Mouse (Mus musculus) lung, adult 2 months (tissue): ENCODE results near the gene Cox8a. TPM values are rescaled to one million over a fixed set of nuclear protein-coding genes. Genes with fewer than 3 reads are reported as not detected.

ENCODE experiments used
- DNase-seq: peaks from one replicate; pipeline ENCODE4 v3.0.0; 2022
- H3K4me1 ChIP-seq: fragments of 200-500 bp; 2 replicates; pipeline ENCODE4 v1.6.1; 2011; ENCODE audit warnings: low read length; ENCODE audit not compliant: control insufficient read depth, insufficient read depth
- H3K4me3 ChIP-seq: fragments of 200-500 bp; replicated peaks from 2 replicates; pipeline ENCODE3; 2011; ENCODE audit warnings: low read depth, mild to moderate bottlenecking, control low read depth, low read length; ENCODE audit errors: extremely low read depth
- CTCF ChIP-seq: fragments of 200-500 bp; IDR thresholded peaks from 2 replicates; pipeline ENCODE4 v1.5.1; 2011; ENCODE audit warnings: mild to moderate bottlenecking, low read length, control low read depth; ENCODE audit not compliant: insufficient read depth
- POLR2A ChIP-seq: fragments of 200-500 bp; IDR thresholded peaks from 2 replicates; pipeline ENCODE4 v1.6.1; 2011; ENCODE audit warnings: low read depth, mild to moderate bottlenecking, control low read depth, low read length, borderline replicate concordance; ENCODE audit errors: extremely low read depth
- WGBS: fragments of 180-500 bp; shearing (Covaris S2); methylation state at CpG from one replicate; pipeline ENCODE4 v1.1.7; 2018; 5-methylcytosine and 5-hydroxymethylcytosine counted together
- polyA plus RNA-seq: library from polyadenylated mRNA; depleted of rRNA; stranded (reverse); fragments of >200 nt; gene quantifications from 2 replicates; pipeline ENCODE4 v1.2.3, GENCODE M21; 2012

The Cox8a gene
- polyA plus RNA-seq, 1 experiment: 984 TPM

DNA sequence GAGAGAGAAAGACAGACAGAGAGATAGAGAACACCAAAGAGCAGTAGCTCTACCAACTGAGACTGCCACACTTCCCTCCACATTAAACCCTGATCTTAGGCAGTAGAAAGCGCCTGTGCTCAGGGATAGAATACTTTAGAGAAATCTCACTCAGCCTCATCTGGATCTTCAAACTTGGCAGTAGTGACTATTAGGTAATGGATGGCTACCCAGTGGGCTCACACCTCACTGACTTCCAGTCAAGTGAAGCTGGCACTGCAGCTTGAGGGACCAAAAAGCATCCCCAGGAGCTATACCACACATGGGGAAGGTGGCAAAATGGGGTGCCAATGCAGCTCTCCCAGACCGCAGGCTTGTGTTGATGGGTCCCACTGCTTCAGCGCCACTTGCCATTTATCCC is 6.8 kb upstream of the Cox8a start:
- 92% methylated on average over 3 of the region's 3 CpGs for WGBS
- TF ChIP-seq CTCF (no peak), POLR2A (no peak)
- Histone ChIP-seq H3K4me3 (no peak overlapping the region), H3K4me1 (no peaks in the 10 kb centered on the region)
- DNase-seq: no peak

GRCm38 (mm10) chr19:7223488-7223887 is 6.1 kb upstream of the Cox8a start:
- TF ChIP-seq POLR2A: no peak
- TF ChIP-seq CTCF: no peak
- H3K4me1 ChIP-seq: no peaks in the 10 kb centered on the region
- no peak for DNase-seq
- H3K4me3 ChIP-seq: no peak overlapping the region

DNA sequence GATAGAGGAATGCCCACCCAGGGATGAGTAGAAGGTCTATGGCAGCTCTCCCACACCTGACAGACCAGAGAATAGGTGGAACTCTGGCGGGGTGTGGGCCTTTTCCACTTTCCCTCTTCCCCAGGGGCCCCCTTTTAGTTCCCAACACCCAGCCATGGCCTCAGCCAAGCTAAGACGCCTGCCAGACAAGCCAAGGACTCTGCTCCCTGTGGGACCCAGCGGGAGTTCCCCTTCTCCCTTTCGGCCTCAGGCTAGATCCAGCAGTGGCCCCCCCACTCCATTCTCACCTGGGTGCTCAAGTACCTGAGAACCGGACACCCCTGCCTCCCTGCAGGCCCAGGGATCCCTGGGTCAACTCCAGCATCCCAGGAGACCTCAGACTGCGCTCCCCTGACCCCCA is 4.8 kb upstream of the Cox8a start:
- WGBS: 87% methylated on average over 6 of the region's 6 CpGs
- no peak for TF ChIP-seq POLR2A
- TF ChIP-seq CTCF: no peak
- no peak overlapping the region for H3K4me3 ChIP-seq

DNA sequence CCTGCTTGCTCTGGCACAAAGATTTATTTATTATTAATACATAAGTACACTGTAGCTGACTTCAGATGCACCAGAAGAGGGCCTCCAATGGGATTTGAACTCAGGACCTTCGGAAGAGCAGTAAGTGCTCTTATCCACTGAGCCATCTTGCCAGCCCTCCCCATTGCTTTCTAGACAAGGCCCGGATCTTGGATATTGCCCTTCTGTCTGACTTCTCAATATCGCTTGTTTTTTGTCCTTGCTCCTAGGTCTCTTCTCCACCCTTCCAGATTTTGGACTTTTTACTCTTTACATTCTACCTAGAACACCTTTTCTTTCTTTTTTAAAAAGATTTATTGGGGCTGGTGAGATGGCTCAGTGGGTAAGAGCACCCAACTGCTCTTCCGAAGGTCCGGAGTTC is 1.3 kb upstream of the Cox8a start:
- TF ChIP-seq CTCF (no peak), POLR2A (no peak)
- WGBS: 94% methylated on average over 5 of the region's 5 CpGs
- Histone ChIP-seq H3K4me1 (peaks cover 8% of the 10 kb centered on the region; the same call in 1 of the 2 replicates), H3K4me3 (no peak overlapping the region)
- no peak for DNase-seq

More for the DNA sequence above, 4.8 kb upstream of the Cox8a start:
- H3K4me1 ChIP-seq: no peaks in the 10 kb centered on the region
- no peak for DNase-seq

DNA sequence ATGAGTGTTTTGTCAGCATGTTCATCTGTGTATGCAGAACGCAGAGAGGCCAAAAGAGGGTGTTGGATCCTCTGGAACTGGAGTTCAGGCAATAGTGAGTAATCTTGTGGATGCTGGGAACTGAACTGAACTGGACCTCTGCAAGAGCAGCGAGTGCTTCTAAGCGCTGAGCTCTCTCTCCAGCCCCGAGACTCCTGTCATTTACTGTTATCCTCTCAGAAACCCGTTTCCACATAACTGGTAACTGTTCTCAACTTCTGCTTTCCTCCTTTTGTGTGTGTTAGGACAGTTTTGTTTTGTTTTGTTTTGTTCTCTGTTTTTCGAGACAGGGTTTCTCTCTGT is 481 bp upstream of the Cox8a start:
- TF ChIP-seq POLR2A (no peak), CTCF (no peak)
- no peak overlapping the region for H3K4me3 ChIP-seq
- WGBS: 6% methylated on average over 6 of the region's 6 CpGs
- no peak for DNase-seq
- H3K4me1 ChIP-seq: peaks cover 8% of the 10 kb centered on the region; the same call in 1 of the 2 replicates

DNA sequence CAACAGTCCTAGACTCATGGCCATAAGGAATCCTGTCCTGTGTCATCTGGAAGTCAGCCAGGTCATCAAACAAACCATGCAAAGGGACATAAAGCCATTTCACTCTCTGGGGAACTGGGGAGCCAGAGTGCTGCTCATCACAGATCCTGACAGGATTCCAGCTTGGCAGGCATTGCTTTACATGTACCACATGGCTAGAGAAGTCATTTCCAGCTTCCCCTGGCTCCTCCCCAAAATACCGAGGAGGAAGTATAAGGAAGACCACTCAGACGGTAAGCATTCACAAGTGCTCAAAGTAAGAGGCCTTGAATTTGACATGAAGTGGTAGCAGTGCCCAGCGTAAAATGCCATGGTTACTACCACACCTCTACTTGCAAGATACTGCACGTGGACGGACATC is 2.9 kb downstream of the Cox8a start:
- Histone ChIP-seq H3K4me1 (peaks cover 8% of the 10 kb centered on the region; the same call in 1 of the 2 replicates), H3K4me3 (no peak overlapping the region)
- TF ChIP-seq CTCF (no peak), POLR2A (no peak)
- 42% methylated on average over 5 of the region's 5 CpGs for whole genome bisulfite sequencing
- DNase-seq: peak; percentile 30

DNA sequence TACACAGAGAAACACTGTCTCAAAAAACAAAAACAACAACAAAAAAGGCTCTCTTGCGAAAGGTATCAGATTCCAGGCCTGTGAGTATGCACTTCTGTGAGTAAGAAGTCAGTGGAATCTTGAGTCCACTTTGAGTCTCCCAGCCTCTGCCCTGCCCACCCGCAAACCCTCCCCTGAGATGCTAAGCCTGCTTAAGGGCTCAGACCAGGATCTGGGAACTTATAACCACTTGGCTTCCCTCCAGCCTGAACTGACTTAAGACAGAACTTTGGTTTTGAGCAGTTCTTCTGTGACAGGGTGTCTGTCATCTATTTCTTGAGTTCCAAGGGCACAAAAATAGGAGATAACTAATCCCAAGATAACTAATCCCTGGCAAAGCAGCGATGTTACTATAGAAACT is 4.4 kb downstream of the Cox8a start:
- DNase-seq: no peak
- 73% methylated on average over 3 of the region's 3 CpGs for WGBS
- no peak overlapping the region for H3K4me3 ChIP-seq
- TF ChIP-seq CTCF: no peak
- no peak for TF ChIP-seq POLR2A
- peaks cover 8% of the 10 kb centered on the region; the same call in 1 of the 2 replicates for H3K4me1 ChIP-seq

- DNase-seq: no peak
- TF ChIP-seq POLR2A (no peak), CTCF (no peak)
- 83% methylated on average over 1 of the region's 1 CpGs for WGBS
- peaks cover 8% of the 10 kb centered on the region; the same call in 1 of the 2 replicates for H3K4me1 ChIP-seq
- no peak overlapping the region for H3K4me3 ChIP-seq
These were observed 5.2 kb downstream of the Cox8a start for GRCm38 (mm10) chr19:7212216-7212615.

GRCm38 (mm10) chr19:7209907-7210646 is 7.3 kb downstream of the Cox8a start:
- no peak for TF ChIP-seq POLR2A
- no peak for TF ChIP-seq CTCF
- peaks cover 11% of the 10 kb centered on the region for H3K4me1 ChIP-seq
- 82% methylated on average over 7 of the region's 7 CpGs for WGBS
- DNase-seq: no peak
- H3K4me3 ChIP-seq: no peak overlapping the region
